ENCODE assay signal across 21 mouse cellular contexts in the genomic region with DNA sequence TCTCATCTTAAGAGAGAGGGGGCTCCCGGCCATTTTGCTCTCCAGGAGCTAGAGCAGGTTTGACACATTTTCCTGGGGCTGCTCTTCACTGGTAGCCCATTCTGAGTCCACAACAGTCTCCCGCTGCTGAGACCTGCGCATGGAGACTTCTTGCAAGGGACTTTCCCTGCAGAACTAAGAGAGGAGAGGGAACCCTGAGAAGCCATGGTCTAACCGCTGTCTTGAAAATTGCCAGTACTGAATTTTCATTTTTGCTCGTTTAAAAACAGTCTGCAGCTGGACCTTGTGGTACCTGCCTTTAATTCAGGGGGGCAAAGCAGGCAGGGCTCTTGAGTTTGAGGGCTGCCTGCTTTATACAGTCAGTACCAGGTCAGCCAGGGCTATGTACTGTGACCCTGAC.
"Had no signal": no experiment of that assay in that cellular context is flagged by ENCODE, and none has a peak within 500 bp of the region (broad histone marks: within the 10 kb centered on the region; RNA-seq: fewer than 3 reads in every experiment).

No protein-coding gene starts in this region.

- H3K4me1 ChIP-seq: midbrain, embryonic 12.5 days; midbrain, embryonic 15.5 days; neural tube, embryonic 13.5 days; stomach, embryonic 15.5 days had no signal

- DNase-seq: kidney, adult 18-20 months; kidney, adult 9 months; kidney, postnatal 14 days; kidney, postnatal 4 days; left cerebral cortex, postnatal 4 days; liver, postnatal 0 days; lung, postnatal 10 days; lung, postnatal 36 days; retina, postnatal 1 day; right cerebral cortex, postnatal 25 days; spleen, adult 18-20 months; thymus, postnatal 25 days had no signal

- H3K27ac ChIP-seq: limb, embryonic 15.5 days; liver, embryonic 14.5 days; lung, embryonic 15.5 days; midbrain, embryonic 12.5 days; midbrain, embryonic 15.5 days; neural tube, embryonic 13.5 days; stomach, embryonic 15.5 days had no signal

- H3K4me3 ChIP-seq: limb, embryonic 15.5 days; lung, embryonic 15.5 days; midbrain, embryonic 12.5 days; midbrain, embryonic 15.5 days; myocyte; neural tube, embryonic 13.5 days; stomach, embryonic 15.5 days had no signal

- H3K9me3 ChIP-seq: limb, embryonic 15.5 days; lung, embryonic 15.5 days; midbrain, embryonic 12.5 days; midbrain, embryonic 15.5 days; neural tube, embryonic 13.5 days; stomach, embryonic 15.5 days had no signal

- H3K4me2 ChIP-seq: limb, embryonic 15.5 days; liver, embryonic 11.5 days; lung, embryonic 15.5 days; midbrain, embryonic 12.5 days; midbrain, embryonic 15.5 days; neural tube, embryonic 13.5 days; stomach, embryonic 15.5 days had no signal

- H3K27me3 ChIP-seq: limb, embryonic 15.5 days; lung, embryonic 15.5 days; midbrain, embryonic 12.5 days; midbrain, embryonic 15.5 days; neural tube, embryonic 13.5 days; stomach, embryonic 15.5 days had no signal

- H3K9ac ChIP-seq: limb, embryonic 15.5 days; liver, embryonic 14.5 days; liver, postnatal 0 days; lung, embryonic 15.5 days; midbrain, embryonic 12.5 days; midbrain, embryonic 15.5 days; neural tube, embryonic 13.5 days; stomach, embryonic 15.5 days had no signal

- H3K36me3 ChIP-seq: limb, embryonic 15.5 days; lung, embryonic 15.5 days; midbrain, embryonic 12.5 days; midbrain, embryonic 15.5 days; neural tube, embryonic 13.5 days; stomach, embryonic 15.5 days had no signal

- ATAC-seq: liver, postnatal 0 days; midbrain, embryonic 15.5 days had no signal
